Mouse (Mus musculus) testis, postnatal 10 days (tissue): ENCODE measurements around the gene Scgb1b15.
"Not testable (repeated sequence)": the region's sequence is repeated elsewhere in the genome, so short reads cannot be mapped to it uniquely, and the experiment has no call there.

ENCODE experiments used
- DNase-seq: peaks from one replicate; pipeline ENCODE4 v3.0.0; 2021; ENCODE audit warnings: low spot score

The Scgb1b15 gene

DNA sequence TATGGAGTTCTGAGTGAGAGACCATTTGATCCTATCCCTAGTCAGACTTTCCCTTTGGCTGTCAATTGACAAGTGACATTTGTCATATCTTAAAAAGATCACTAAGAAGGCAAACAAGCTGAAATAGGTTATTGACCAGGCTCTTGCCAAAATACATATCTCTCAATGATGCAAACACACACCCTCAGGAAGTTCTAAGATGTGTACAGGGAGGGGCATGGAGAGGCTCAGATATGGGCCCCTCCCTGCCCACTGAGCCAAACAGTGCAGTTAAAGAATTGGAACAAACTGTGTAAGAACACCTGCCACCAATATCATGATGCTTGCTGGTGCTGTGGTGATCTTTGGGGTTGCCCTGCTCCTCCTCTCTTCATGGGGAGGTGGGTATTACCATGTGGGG lies at the start of gene Scgb1b15:
Scgb1b15 (plus strand) TSS at position 301 of the 400 bp plus-strand sequence.
- DNase-seq: not testable (repeated sequence)

DNA sequence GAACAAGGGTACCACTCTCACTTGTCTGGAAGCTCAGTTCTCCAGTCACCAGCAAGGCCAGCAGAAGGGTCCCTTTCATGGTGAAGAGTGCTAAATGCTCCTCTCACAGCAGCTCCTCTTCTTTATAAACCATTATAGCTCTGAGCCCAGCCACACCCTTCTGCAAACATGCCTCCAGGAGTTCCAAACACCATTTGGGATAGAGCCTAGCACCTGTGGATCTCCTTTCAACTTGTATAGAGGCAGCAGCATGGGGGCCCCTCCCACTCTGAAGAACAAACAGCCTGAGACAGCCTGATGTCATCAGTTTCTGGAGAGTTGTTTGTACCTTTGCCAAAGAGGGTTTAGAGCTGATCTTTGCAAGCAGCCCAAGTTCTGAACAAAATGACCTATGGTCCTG lies 6.8 kb upstream of the Scgb1b15 start, which contains the start of gene Scgb2b15:
Scgb2b15 (minus strand) TSS at position 101 of the 400 bp plus-strand sequence.
- not testable (repeated sequence) for DNase-seq
